Mouse (Mus musculus) MEL (cell line): ENCODE measurements at regions not wholly inside any gene's neighbourhood (a gene's known extent, or its start where the extent isn't known, plus 50 kb on each side); places are given as distances from the start of the nearest gene placed in this dataset.

ENCODE experiments used
- CTCF ChIP-seq, 3 experiments: IDR thresholded peaks in 2 of 3; conservative IDR thresholded peaks in 1 of 3; 2 replicates each; pipeline ENCODE4 v1.5.1; 2011 to 2012; ENCODE audit warnings: low read length in 3 of 3, low read depth in 2 of 3, mild to moderate bottlenecking in 2 of 3, improper control_type of control experiment in 1 of 3, inconsistent platforms in 1 of 3, mixed read lengths in 1 of 3, moderate library complexity in 1 of 3; ENCODE audit not compliant: control insufficient read depth in 1 of 3, insufficient read depth in 1 of 3, poor library complexity in 1 of 3, severe bottlenecking in 1 of 3
- EP300 ChIP-seq, 2 experiments: IDR thresholded peaks; 2 replicates each; pipeline ENCODE4 v1.6.1; 2011; ENCODE audit warnings: improper control_type of control experiment in 2 of 2, low read length in 2 of 2, low read depth in 1 of 2, mild to moderate bottlenecking in 1 of 2
- HCFC1 ChIP-seq: IDR thresholded peaks from 2 replicates; pipeline ENCODE4 v1.6.1; 2012; ENCODE audit warnings: low read depth, mild to moderate bottlenecking, inconsistent platforms, low read length, improper control_type of control experiment, moderate library complexity
- MAZ ChIP-seq: IDR thresholded peaks from 2 replicates; pipeline ENCODE4 v1.6.1; 2012; ENCODE audit warnings: low read depth, mild to moderate bottlenecking, inconsistent platforms, low read length, improper control_type of control experiment
- NELFE ChIP-seq: IDR thresholded peaks from 2 replicates; pipeline ENCODE4 v1.6.1; 2011; ENCODE audit warnings: low read depth, low read length, improper control_type of control experiment
- POLR2A ChIP-seq, 2 experiments: IDR thresholded peaks; 2 replicates each; pipeline ENCODE4 v1.6.1; 2011 to 2012; ENCODE audit warnings: low read length in 2 of 2, mild to moderate bottlenecking in 2 of 2, control low read depth in 1 of 2, improper control_type of control experiment in 1 of 2, low read depth in 1 of 2, moderate library complexity in 1 of 2; ENCODE audit not compliant: control insufficient read depth in 1 of 2, insufficient read depth in 1 of 2, poor library complexity in 1 of 2
- ZC3H11A ChIP-seq: IDR thresholded peaks from 2 replicates; pipeline ENCODE4 v1.6.1; 2012; ENCODE audit warnings: low read depth, mild to moderate bottlenecking, inconsistent platforms, low read length, improper control_type of control experiment

- no peak for TF ChIP-seq CTCF (IDR thresholded peaks at IDR 0.05 in 2 of 3, conservative IDR thresholded peaks at IDR 0.05 in 1 of 3; ENCODE audit: control insufficient read depth in 1 of 3, insufficient read depth in 1 of 3, low read depth in 2 of 3, low read length in 3 of 3, poor library complexity in 1 of 3, severe bottlenecking in 1 of 3)
- no peak for TF ChIP-seq ZC3H11A
- TF ChIP-seq NELFE = no peak
- no peak for TF ChIP-seq MAZ
- TF ChIP-seq EP300 (IDR thresholded peaks at IDR 0.05; ENCODE audit: low read depth in 1 of 2, low read length in 2 of 2) = no peak
- no peak for TF ChIP-seq HCFC1
- no peak for TF ChIP-seq POLR2A (IDR thresholded peaks at IDR 0.05; ENCODE audit: control insufficient read depth in 1 of 2, insufficient read depth in 1 of 2, low read depth in 1 of 2, low read length in 2 of 2, poor library complexity in 1 of 2)
Measured at GRCm38 (mm10) chr1:194109172-194110071, 508.6 kb upstream of the Plxna2 start.
